Mouse (Mus musculus) stomach, embryonic 16.5 days (tissue): ENCODE data around the gene Snrnp70. TPM values are rescaled to one million over a fixed set of nuclear protein-coding genes. Genes with fewer than 3 reads are reported as not detected.
A peak's percentile ranks its signal among the peaks of the same experiment; 100 is the strongest.

Experiments used
- ATAC-seq: fragments of 200-750 bp; cut with Nextera tagmentation; 2 replicates; pipeline ENCODE4 v1.8.0; 2017; ENCODE audit warnings: moderate number of reproducible peaks, moderate TSS enrichment; ENCODE audit not compliant: insufficient read depth, low FRiP score
- H3K27ac ChIP-seq: fragments of 300-500 bp; sonication (generic); 2 replicates; pipeline ENCODE4 v1.5.1; 2014; ENCODE audit warnings: low read length
- H3K27me3 ChIP-seq: fragments of 300-500 bp; sonication (generic); 2 replicates; pipeline ENCODE4 v1.6.1; 2014; ENCODE audit warnings: low read length, control low read depth, mixed read lengths; ENCODE audit not compliant: control insufficient read depth, insufficient read depth
- H3K36me3 ChIP-seq: fragments of 300-500 bp; sonication (generic); 2 replicates; pipeline ENCODE4 v1.6.1; 2014; ENCODE audit warnings: low read length; ENCODE audit not compliant: control insufficient read depth, insufficient read depth
- H3K4me1 ChIP-seq: fragments of 300-500 bp; sonication (generic); 2 replicates; pipeline ENCODE4 v1.6.1; 2014; ENCODE audit warnings: low read length, control low read depth, mixed read lengths; ENCODE audit not compliant: control insufficient read depth, insufficient read depth
- H3K4me2 ChIP-seq: fragments of 300-500 bp; sonication (generic); 2 replicates; pipeline ENCODE4 v1.6.1; 2014; ENCODE audit warnings: low read depth, low read length, mixed read lengths
- H3K4me3 ChIP-seq: fragments of 300-500 bp; sonication (generic); replicated peaks from 2 replicates; pipeline ENCODE4 v1.5.1; 2014; ENCODE audit warnings: mild to moderate bottlenecking, low read length
- H3K9ac ChIP-seq: fragments of 300-500 bp; sonication (generic); 2 replicates; pipeline ENCODE4 v1.6.1; 2014; ENCODE audit warnings: low read length
- H3K9me3 ChIP-seq: fragments of 300-500 bp; sonication (generic); replicated peaks from 2 replicates; pipeline ENCODE4 v1.6.1; 2016; ENCODE audit warnings: low read length, control low read depth; ENCODE audit not compliant: control insufficient read depth
- WGBS: fragments of 180-500 bp; shearing (Covaris S2); extraction: QIAGEN DNeasy Blood & Tissue Kit; methylation state at CpG from one replicate; pipeline ENCODE4 v1.1.7; 2014; 5-methylcytosine and 5-hydroxymethylcytosine counted together
- polyA plus RNA-seq: library from polyadenylated mRNA; unstranded; fragments of >200 nt; fragmentation: Nextera tagmentation; extraction: Ambion mirVana; gene quantifications from 2 replicates; pipeline ENCODE4 v1.2.1, GENCODE M21; 2015

The Snrnp70 gene
- polyA plus RNA-seq, 1 experiment from 2014 or later, result 162 TPM

GRCm38 (mm10) chr7:45374620-45375019 is 20.9 kb downstream of the Snrnp70 start:
- no peak overlapping the region for H3K4me2 ChIP-seq
- H3K4me1 ChIP-seq, result peaks cover 10% of the 10 kb centered on the region; the same call in 1 of the 2 replicates
- no peak overlapping the region for H3K9ac ChIP-seq
- H3K27ac ChIP-seq, result no peak overlapping the region
- H3K27me3 ChIP-seq, result 0 out of 2 replicates have a peak, but pooled peaks cover 4% of the 10 kb centered on the region
- WGBS, result 89% methylated on average over 8 of the region's 8 CpGs
- no peak for ATAC-seq
- no peaks in the 10 kb centered on the region for H3K9me3 ChIP-seq
- H3K4me3 ChIP-seq, result no peak overlapping the region
- peaks cover 41% of the 10 kb centered on the region for H3K36me3 ChIP-seq

- Histone ChIP-seq H3K9me3 (no peaks in the 10 kb centered on the region), H3K4me1 (peaks cover 17% of the 10 kb centered on the region), H3K4me3 (no peak overlapping the region), H3K9ac (no peak overlapping the region), H3K27ac (no peak overlapping the region), H3K27me3 (peaks cover 18% of the 10 kb centered on the region), H3K4me2 (no peak overlapping the region), H3K36me3 (peaks cover 24% of the 10 kb centered on the region)
- WGBS, result 81% methylated on average over 5 of the region's 5 CpGs
- no peak for ATAC-seq
Observed at GRCm38 (mm10) chr7:45372371-45372770, 23.2 kb downstream of the Snrnp70 start.

- Histone ChIP-seq H3K9me3 (no peaks in the 10 kb centered on the region), H3K36me3 (peaks cover 9% of the 10 kb centered on the region; the same call in 1 of the 2 replicates), H3K27ac (no peak within 1 kb of the TSS), H3K27me3 (peaks cover 18% of the 10 kb centered on the region), H3K4me2 (peak within 1 kb of the TSS; percentile 99), H3K4me1 (peaks cover 23% of the 10 kb centered on the region), H3K9ac (peak within 1 kb of the TSS; percentile 71), H3K4me3 (peak within 1 kb of the TSS; percentile 60)
- WGBS, result 9% methylated on average over 28 of the region's 28 CpGs
- peak; percentile 80 for ATAC-seq
Observed at GRCm38 (mm10) chr7:45370475-45371311, 24.8 kb downstream of the Snrnp70 start, which contains the start of gene Lin7b. Gene Lin7b, minus strand, starts transcription at chr7:45370583.

GRCm38 (mm10) chr7:45369836-45370474 is 25.6 kb downstream of the Snrnp70 start:
- Histone ChIP-seq H3K4me1 (peaks cover 23% of the 10 kb centered on the region), H3K9me3 (no peaks in the 10 kb centered on the region), H3K36me3 (peaks cover 5% of the 10 kb centered on the region; the same call in 1 of the 2 replicates), H3K27me3 (peaks cover 18% of the 10 kb centered on the region), H3K27ac (no peak overlapping the region), H3K4me2 (peak overlapping the region; percentile 99), H3K9ac (peak overlapping the region; percentile 71), H3K4me3 (peak overlapping the region; percentile 60)
- ATAC-seq, result 0 out of 2 replicates have a peak, but pooled peaks have one; percentile 0
- 8% methylated on average over 52 of the region's 52 CpGs for WGBS

- Histone ChIP-seq H3K4me2 (no peak overlapping the region; the same call in 1 of the 2 replicates), H3K9ac (no peak overlapping the region), H3K4me3 (peak overlapping the region; percentile 60; the same call in 1 of the 2 replicates), H3K27me3 (peaks cover 18% of the 10 kb centered on the region), H3K27ac (no peak overlapping the region), H3K4me1 (peaks cover 23% of the 10 kb centered on the region), H3K36me3 (peaks cover 5% of the 10 kb centered on the region; the same call in 1 of the 2 replicates), H3K9me3 (no peaks in the 10 kb centered on the region)
- no peak for ATAC-seq
- 75% methylated on average over 16 of the region's 16 CpGs for WGBS
Observed at GRCm38 (mm10) chr7:45369022-45369745, 26.4 kb downstream of the Snrnp70 start.

GRCm38 (mm10) chr7:45368178-45368577 is 27.4 kb downstream of the Snrnp70 start:
- H3K36me3 ChIP-seq, result no peaks in the 10 kb centered on the region

GRCm38 (mm10) chr7:45367020-45367880 is 28.3 kb downstream of the Snrnp70 start:
- Histone ChIP-seq H3K27ac (peak overlapping the region; percentile 64; the same call in 1 of the 2 replicates), H3K36me3 (no peaks in the 10 kb centered on the region), H3K4me3 (peak overlapping the region; percentile 63), H3K9ac (peak overlapping the region; percentile 76), H3K27me3 (peaks cover 26% of the 10 kb centered on the region), H3K4me2 (peak overlapping the region; percentile 97), H3K9me3 (no peaks in the 10 kb centered on the region), H3K4me1 (peaks cover 25% of the 10 kb centered on the region)
- WGBS, result under 1% methylated on average over 70 of the region's 70 CpGs
- peak; percentile 89 for ATAC-seq

More at GRCm38 (mm10) chr7:45368178-45368577, 27.4 kb downstream of the Snrnp70 start:
- WGBS, result 86% methylated on average over 15 of the region's 15 CpGs
- Histone ChIP-seq H3K9me3 (no peaks in the 10 kb centered on the region), H3K4me2 (0 out of 2 replicates have a peak overlapping the region, but pooled peaks have one; percentile 97), H3K27ac (no peak overlapping the region), H3K4me1 (peaks cover 23% of the 10 kb centered on the region), H3K27me3 (peaks cover 22% of the 10 kb centered on the region), H3K4me3 (no peak overlapping the region), H3K9ac (peak overlapping the region; percentile 70; the same call in 1 of the 2 replicates)
- ATAC-seq, result no peak

- Histone ChIP-seq H3K4me1 (peaks cover 25% of the 10 kb centered on the region), H3K9ac (peak within 1 kb of the TSS; percentile 76), H3K27ac (peak within 1 kb of the TSS; percentile 64), H3K27me3 (peaks cover 27% of the 10 kb centered on the region), H3K9me3 (no peaks in the 10 kb centered on the region), H3K36me3 (no peaks in the 10 kb centered on the region), H3K4me2 (peak within 1 kb of the TSS; percentile 97), H3K4me3 (peak within 1 kb of the TSS; percentile 63)
- under 1% methylated on average over 20 of the region's 26 CpGs for WGBS
- ATAC-seq, result peak; percentile 6; the same call in 1 of the 2 replicates
Observed at GRCm38 (mm10) chr7:45366652-45367019, 28.9 kb downstream of the Snrnp70 start, which contains the start of gene Ppfia3. Gene Ppfia3, minus strand, starts transcription at chr7:45367019.
